Mouse (Mus musculus) granulocyte monocyte progenitor cell, adult 5-6 weeks (primary cell): ENCODE results near the gene Rrnad1. TPM values are rescaled to one million over a fixed set of nuclear protein-coding genes. Genes with fewer than 3 reads are reported as not detected.

Experiments used
- ATAC-seq: replicated peaks from 2 replicates; pipeline ENCODE4 v1.8.0; 2016; ENCODE audit warnings: mild to moderate bottlenecking, moderate TSS enrichment, inconsistent platforms; ENCODE audit not compliant: poor library complexity, severe bottlenecking
- total RNA-seq, 2 experiments: library from RNA; stranded (forward) in 1 of 2; stranded (reverse) in 1 of 2; fragments of 200-712, 200-1000 nt in 1 of 2; fragments of >200 nt in 1 of 2; fragmentation: Nextera tagmentation in 1 of 2; gene quantifications; 2 replicates each; pipeline ENCODE4 v1.2.3; 2014 to 2017

The Rrnad1 gene
- total RNA-seq, 2 experiments from 2014 or later: 13.8 to 30.7 TPM

GRCm38 (mm10) chr3:87949955-87950515 is 19.5 kb upstream of the Rrnad1 start:
- no peak for ATAC-seq

- no peak for ATAC-seq
Measured at GRCm38 (mm10) chr3:87949266-87949954, 18.9 kb upstream of the Rrnad1 start.

- peak; percentile 20; the same call in 1 of the 2 replicates for ATAC-seq
Measured at GRCm38 (mm10) chr3:87948378-87949265, 18.1 kb upstream of the Rrnad1 start, which contains the start of gene Crabp2. Crabp2 (plus strand) TSS chr3:87948666.

GRCm38 (mm10) chr3:87947811-87948199 is 17.3 kb upstream of the Rrnad1 start:
- no peak for ATAC-seq

DNA sequence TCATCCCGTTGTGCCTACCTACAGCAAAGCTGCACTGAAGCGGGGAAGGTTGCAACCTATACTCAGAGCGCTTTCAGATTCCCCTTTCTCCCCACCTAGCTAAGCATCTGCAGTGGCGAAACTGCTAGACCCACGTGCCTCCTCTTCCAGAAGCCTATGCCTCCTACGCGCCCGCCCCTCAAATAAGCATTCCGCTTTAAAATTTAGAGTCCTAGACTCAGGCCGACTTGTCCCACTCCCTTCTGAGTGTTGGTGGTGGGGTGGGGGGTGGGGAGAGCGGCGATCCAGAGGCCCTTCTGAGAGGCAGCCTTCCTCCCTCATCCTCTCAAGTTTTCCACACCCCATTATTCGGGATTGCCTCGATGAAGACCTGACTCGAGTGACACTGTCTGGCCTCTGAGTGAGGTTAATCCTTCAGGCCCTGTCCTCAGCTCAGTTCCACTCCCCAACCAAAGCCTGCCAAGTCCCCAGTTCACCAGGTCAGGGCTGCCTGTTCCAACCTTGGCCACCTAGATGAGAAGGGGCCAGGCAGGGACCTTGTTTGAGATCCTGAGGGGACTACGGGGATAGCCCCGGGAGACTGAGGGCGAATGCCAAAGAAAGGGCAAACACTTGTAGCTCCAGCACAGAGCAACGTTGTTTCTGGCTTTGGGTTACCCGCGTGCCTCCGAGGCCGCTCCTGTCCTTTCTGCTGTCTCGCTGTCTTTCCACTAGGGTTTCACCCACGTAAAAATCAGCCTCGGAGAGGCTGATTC is 16.7 kb upstream of the Rrnad1 start:
- ATAC-seq: 0 out of 2 replicates have a peak, but pooled peaks have one; percentile 30

- no peak for ATAC-seq
Measured at GRCm38 (mm10) chr3:87946541-87946860, 16.0 kb upstream of the Rrnad1 start.

GRCm38 (mm10) chr3:87945781-87946540 is 15.4 kb upstream of the Rrnad1 start:
- ATAC-seq: no peak

GRCm38 (mm10) chr3:87944838-87945600 is 14.5 kb upstream of the Rrnad1 start:
- no peak for ATAC-seq

DNA sequence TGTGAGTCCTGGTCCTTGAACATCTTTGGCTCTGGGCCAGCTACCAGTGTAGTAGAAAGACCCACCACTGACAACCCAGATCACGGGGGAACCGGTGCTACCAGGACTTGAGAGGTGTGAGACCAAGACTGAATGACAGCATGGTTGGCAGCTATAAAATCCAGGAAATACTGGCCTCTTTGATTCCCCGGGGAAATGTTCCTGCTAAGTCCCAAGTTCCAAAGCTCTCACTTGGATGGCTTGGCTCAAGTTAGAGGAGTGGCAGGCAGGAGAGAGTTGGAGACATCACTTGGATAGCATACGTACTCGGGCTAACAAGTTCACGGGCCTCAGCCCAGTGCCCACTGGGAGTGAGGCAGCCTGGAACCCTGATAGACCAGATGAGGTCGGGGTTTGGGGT is 13.1 kb upstream of the Rrnad1 start:
- ATAC-seq: no peak

- no peak for ATAC-seq
Measured at GRCm38 (mm10) chr3:87942471-87942870, 12.0 kb upstream of the Rrnad1 start.

GRCm38 (mm10) chr3:87940611-87941010 is 10.1 kb upstream of the Rrnad1 start:
- no peak for ATAC-seq

- ATAC-seq: peak; percentile 81
Measured at GRCm38 (mm10) chr3:87935776-87936175, 5.3 kb upstream of the Rrnad1 start.

GRCm38 (mm10) chr3:87935201-87935600 is 4.7 kb upstream of the Rrnad1 start:
- no peak for ATAC-seq

DNA sequence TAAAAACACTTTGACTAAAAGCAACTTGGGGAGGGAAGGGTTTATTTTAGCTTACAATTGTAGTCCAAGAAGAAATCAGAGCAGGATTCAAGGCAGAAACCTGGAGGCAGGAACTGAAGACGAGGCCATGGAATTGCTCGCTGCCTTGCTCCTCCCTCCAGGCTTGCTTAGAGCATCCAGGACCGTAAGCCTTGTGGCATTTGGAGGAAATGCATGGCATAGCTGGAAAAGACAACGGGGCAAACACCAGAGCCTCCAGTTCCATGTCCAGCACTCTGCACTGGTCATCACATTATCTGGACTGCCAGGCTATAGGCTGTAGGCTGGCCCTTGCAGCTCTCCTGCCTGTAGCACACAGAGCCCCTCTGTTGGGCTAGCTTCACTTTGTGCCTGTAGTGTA is 4.0 kb upstream of the Rrnad1 start:
- ATAC-seq: no peak

GRCm38 (mm10) chr3:87934026-87934425 is 3.5 kb upstream of the Rrnad1 start:
- ATAC-seq: no peak

- ATAC-seq: peak; percentile 42
Measured at GRCm38 (mm10) chr3:87929341-87930077, 1.0 kb downstream of the Rrnad1 start.

DNA sequence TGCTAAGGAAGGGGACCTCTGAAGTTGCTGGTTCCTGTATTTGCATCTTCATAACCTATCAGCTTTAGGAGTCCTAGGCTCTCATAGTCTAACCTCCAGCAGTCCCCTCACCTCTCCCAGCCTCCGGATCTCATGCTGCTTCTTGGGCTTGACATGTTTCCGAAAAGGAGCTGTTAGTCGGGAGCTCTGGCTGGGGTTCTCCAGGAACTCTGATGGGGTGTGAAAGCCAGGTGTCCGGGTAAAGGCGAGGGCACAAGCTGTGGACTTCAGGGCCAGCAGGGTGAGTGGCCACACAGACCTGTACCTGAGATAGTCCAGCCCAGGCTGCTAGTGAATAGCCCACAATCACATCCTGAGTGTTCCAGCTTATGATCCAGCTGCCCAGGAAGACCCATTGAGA is 3.1 kb downstream of the Rrnad1 start:
- ATAC-seq: no peak

DNA sequence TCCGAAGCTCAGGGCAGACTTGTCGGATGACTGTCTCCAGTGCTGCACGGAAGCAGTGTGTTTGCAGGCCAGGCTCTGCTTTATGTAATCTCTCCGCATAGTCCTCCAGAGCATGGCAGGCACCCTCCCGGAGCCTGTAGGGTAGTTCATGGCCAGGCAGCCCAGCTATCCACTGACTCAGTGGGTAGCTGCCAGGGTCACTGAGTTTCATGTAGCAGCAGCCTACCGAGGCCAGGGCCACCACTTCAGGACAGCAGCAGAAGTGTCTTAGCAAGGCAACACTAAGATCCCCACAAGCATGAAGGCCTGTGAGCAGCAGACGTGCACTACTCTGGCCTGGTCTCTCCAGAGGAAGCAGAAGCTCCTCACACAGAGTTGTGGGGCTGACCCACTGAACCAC is 5.5 kb downstream of the Rrnad1 start:
- ATAC-seq: no peak
